Mouse (Mus musculus): ENCODE data around the gene Emilin3. TPM values are rescaled to one million over a fixed set of nuclear protein-coding genes. Genes with fewer than 3 reads are reported as not detected.
"Not testable (repeated sequence)": the region's sequence is repeated elsewhere in the genome, so short reads cannot be mapped to it uniquely, and the experiment has no call there.

Gene Emilin3
- total RNA-seq (2022) = under 1 TPM in 3 of 4 experiments, not detected in 1; 0.12 to 0.20 (median 0.18) TPM

GRCm38 (mm10) chr2:160912231-160912671 is at the start of gene Emilin3:
Emilin3 (minus strand) TSS chr2:160912328.
- no peak for DNase-seq (ENCODE audit: low spot score in 2 of 2)

- DNase-seq (ENCODE audit: low spot score in 2 of 2) = no peak
These were observed 49.0 kb upstream of the Emilin3 start for GRCm38 (mm10) chr2:160960956-160961646.

- no peak for DNase-seq (ENCODE audit: low spot score in 2 of 2)
These were observed 47.8 kb upstream of the Emilin3 start for GRCm38 (mm10) chr2:160959901-160960300.

GRCm38 (mm10) chr2:160958737-160959136 is 46.6 kb upstream of the Emilin3 start:
- no peak for DNase-seq (ENCODE audit: low spot score in 2 of 2)

- not testable (repeated sequence) for DNase-seq (ENCODE audit: low spot score in 2 of 2)
These were observed 45.7 kb upstream of the Emilin3 start for GRCm38 (mm10) chr2:160957801-160958200.

GRCm38 (mm10) chr2:160957307-160957706 is 45.2 kb upstream of the Emilin3 start:
- not testable (repeated sequence) for DNase-seq (ENCODE audit: low spot score in 2 of 2)

- DNase-seq (ENCODE audit: low spot score in 2 of 2) = no peak
These were observed 43.2 kb upstream of the Emilin3 start for GRCm38 (mm10) chr2:160955331-160955730.

GRCm38 (mm10) chr2:160954541-160954940 is 42.4 kb upstream of the Emilin3 start:
- DNase-seq (ENCODE audit: low spot score in 2 of 2) = no peak

- no peak for DNase-seq (ENCODE audit: low spot score in 2 of 2)
These were observed 41.2 kb upstream of the Emilin3 start for GRCm38 (mm10) chr2:160953131-160953873.

- DNase-seq (ENCODE audit: low spot score in 2 of 2) = no peak
These were observed 39.5 kb upstream of the Emilin3 start for GRCm38 (mm10) chr2:160951595-160951994.

- DNase-seq (ENCODE audit: low spot score in 2 of 2) = no peak
These were observed 30.3 kb upstream of the Emilin3 start for GRCm38 (mm10) chr2:160942443-160942842.

- no peak for DNase-seq (ENCODE audit: low spot score in 2 of 2)
These were observed 29.0 kb upstream of the Emilin3 start for GRCm38 (mm10) chr2:160940930-160941709.

GRCm38 (mm10) chr2:160934451-160934850 is 22.3 kb upstream of the Emilin3 start:
- DNase-seq (ENCODE audit: low spot score in 2 of 2) = no peak

GRCm38 (mm10) chr2:160933890-160934289 is 21.8 kb upstream of the Emilin3 start:
- DNase-seq (ENCODE audit: low spot score in 2 of 2) = no peak

GRCm38 (mm10) chr2:160932981-160933380 is 20.9 kb upstream of the Emilin3 start:
- no peak for DNase-seq (ENCODE audit: low spot score in 2 of 2)

- no peak for DNase-seq (ENCODE audit: low spot score in 2 of 2)
These were observed 20.2 kb upstream of the Emilin3 start for GRCm38 (mm10) chr2:160932325-160932724.

- DNase-seq (ENCODE audit: low spot score in 2 of 2) = no peak
These were observed 19.2 kb upstream of the Emilin3 start for GRCm38 (mm10) chr2:160931378-160931777.

GRCm38 (mm10) chr2:160925203-160925602 is 13.1 kb upstream of the Emilin3 start:
- peak in 1 of 2 experiments; percentile 33 for DNase-seq (ENCODE audit: low spot score in 2 of 2)

GRCm38 (mm10) chr2:160921285-160921684 is 9.2 kb upstream of the Emilin3 start:
- no peak for DNase-seq (ENCODE audit: low spot score in 2 of 2)

- no peak for DNase-seq (ENCODE audit: low spot score in 2 of 2)
These were observed 6.7 kb upstream of the Emilin3 start for GRCm38 (mm10) chr2:160918930-160919215.

GRCm38 (mm10) chr2:160918154-160918929 is 6.2 kb upstream of the Emilin3 start:
- DNase-seq (ENCODE audit: low spot score in 2 of 2) = no peak
